Mouse (Mus musculus) limb, embryonic 11.5 days (tissue): Measurements from ENCODE around the gene Cacnb4. TPM values are rescaled to one million over a fixed set of nuclear protein-coding genes. Genes with fewer than 3 reads are reported as not detected.
A peak's percentile ranks its signal among the peaks of the same experiment; 100 is the strongest.

Source experiments
- ATAC-seq: fragments of 200-750 bp; cut with Nextera tagmentation; 2 replicates; pipeline ENCODE4 v1.8.0; 2017; ENCODE audit warnings: low read depth; ENCODE audit not compliant: insufficient number of reproducible peaks, low FRiP score, low TSS enrichment
- DNase-seq: peaks from one replicate; pipeline ENCODE4 v3.0.0-alpha.2; 2015; ENCODE audit warnings: low spot score
- H3K27ac ChIP-seq: fragments of 300-500 bp; sonication (generic); replicated peaks from 2 replicates; pipeline ENCODE4 v1.5.1; 2014; ENCODE audit warnings: low read depth, mild to moderate bottlenecking, low read length
- H3K27me3 ChIP-seq: fragments of 300-500 bp; sonication (generic); 2 replicates; pipeline ENCODE4 v1.6.1; 2014; ENCODE audit warnings: mild to moderate bottlenecking, low read length, mixed read lengths; ENCODE audit not compliant: control insufficient read depth, insufficient read depth
- H3K36me3 ChIP-seq: fragments of 300-500 bp; sonication (generic); 2 replicates; pipeline ENCODE4 v1.6.1; 2014; ENCODE audit warnings: mild to moderate bottlenecking, low read length, moderate library complexity, mixed read lengths; ENCODE audit not compliant: control insufficient read depth, insufficient read depth
- H3K4me1 ChIP-seq: fragments of 300-500 bp; sonication (generic); 2 replicates; pipeline ENCODE4 v1.6.1; 2014; ENCODE audit warnings: low read length, mixed read lengths; ENCODE audit not compliant: control insufficient read depth, insufficient read depth
- H3K4me2 ChIP-seq: fragments of 300-500 bp; sonication (generic); 2 replicates; pipeline ENCODE4 v1.6.1; 2014; ENCODE audit warnings: low read depth, mild to moderate bottlenecking, moderate library complexity; ENCODE audit not compliant: severe bottlenecking
- H3K4me3 ChIP-seq: fragments of 300-500 bp; sonication (generic); 2 replicates; pipeline ENCODE4 v1.5.1; 2014; ENCODE audit warnings: low read depth, low read length
- H3K9ac ChIP-seq: fragments of 300-500 bp; sonication (generic); 2 replicates; pipeline ENCODE4 v1.6.1; 2014; ENCODE audit warnings: mild to moderate bottlenecking, low read length
- H3K9me3 ChIP-seq: fragments of 300-500 bp; sonication (generic); 2 replicates; pipeline ENCODE4 v1.6.1; 2016; ENCODE audit warnings: low read length; ENCODE audit not compliant: control insufficient read depth
- WGBS: fragments of 180-500 bp; shearing (Covaris S2); extraction: QIAGEN DNeasy Blood & Tissue Kit; methylation state at CpG from one replicate; pipeline ENCODE4 v1.1.7; 2014; 5-methylcytosine and 5-hydroxymethylcytosine counted together
- polyA plus RNA-seq: library from polyadenylated mRNA; unstranded; fragments of >200 nt; fragmentation: Nextera tagmentation; extraction: Ambion mirVana; gene quantifications from 2 replicates; pipeline ENCODE4 v1.2.1, GENCODE M21; 2014

The Cacnb4 gene
- polyA plus RNA-seq, 1 experiment from 2014 or later, result 0.52 TPM

DNA sequence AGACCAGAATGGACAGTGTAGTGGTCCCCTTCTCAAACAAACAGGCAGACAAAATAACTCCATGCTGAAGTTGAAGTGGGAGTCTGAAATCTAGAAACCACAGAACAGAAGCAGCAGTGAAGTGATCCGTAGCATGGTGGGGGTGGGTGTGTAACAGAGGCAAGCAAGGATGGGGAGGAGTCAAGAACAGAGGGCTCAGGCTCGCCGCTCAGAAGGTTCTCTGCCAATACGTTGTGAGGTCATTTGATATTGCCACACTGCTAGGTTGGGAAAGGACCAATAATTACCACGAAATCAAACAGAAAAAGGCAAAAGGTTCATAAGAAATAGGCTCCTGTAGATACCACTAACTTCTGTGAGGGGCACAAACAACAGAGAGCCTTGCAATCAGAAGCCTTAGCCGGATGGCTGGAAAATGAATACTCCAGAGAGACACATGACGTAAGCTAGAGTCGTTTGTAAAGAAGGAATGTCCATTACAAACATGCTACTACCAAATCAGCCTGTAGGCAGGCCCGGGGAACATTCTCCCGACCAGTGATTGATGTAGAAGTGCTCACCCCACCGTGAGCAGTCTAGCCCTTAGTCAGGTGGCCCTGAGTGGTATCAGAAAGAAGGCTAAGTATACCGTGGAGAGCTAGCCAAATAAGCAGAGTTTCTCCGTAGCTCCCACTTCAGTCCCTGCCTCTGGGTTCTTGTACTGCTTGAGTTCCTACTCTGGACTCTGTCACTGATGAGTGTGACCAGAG lies 199.7 kb downstream of the Cacnb4 start:
- ATAC-seq, result no peak
- Histone ChIP-seq H3K4me2 (no peak overlapping the region), H3K27ac (no peak overlapping the region), H3K4me1 (no peaks in the 10 kb centered on the region), H3K9me3 (no peaks in the 10 kb centered on the region), H3K36me3 (no peaks in the 10 kb centered on the region), H3K4me3 (no peak overlapping the region), H3K9ac (no peak overlapping the region), H3K27me3 (no peaks in the 10 kb centered on the region)
- no peak for DNase-seq
- 73% methylated on average over 13 of the region's 13 CpGs for WGBS

DNA sequence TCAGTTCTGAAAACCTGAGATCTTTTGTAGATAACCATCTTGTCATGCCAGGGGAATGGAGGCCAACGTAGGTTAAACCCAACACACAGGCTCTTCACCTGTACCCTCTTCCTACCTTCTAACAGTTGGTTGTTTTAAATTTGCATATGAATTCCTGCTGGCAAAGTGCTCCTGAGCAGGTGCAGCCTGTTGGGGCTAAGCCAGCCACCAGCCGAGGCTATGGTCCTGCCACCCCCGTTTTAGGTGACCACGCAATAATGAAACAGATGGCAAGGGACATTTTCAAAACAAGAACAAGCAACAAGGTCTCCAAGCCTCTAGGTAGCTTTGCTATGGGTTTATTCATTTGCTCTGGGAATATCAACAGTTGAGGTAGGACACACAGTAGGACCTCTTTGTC lies 200.8 kb downstream of the Cacnb4 start:
- no peaks in the 10 kb centered on the region for H3K36me3 ChIP-seq
- 94% methylated on average over 4 of the region's 4 CpGs for WGBS
- DNase-seq (no peak), ATAC-seq (no peak)
- H3K27ac ChIP-seq, result no peak overlapping the region
- H3K4me1 ChIP-seq, result no peaks in the 10 kb centered on the region
- no peaks in the 10 kb centered on the region for H3K9me3 ChIP-seq
- no peaks in the 10 kb centered on the region for H3K27me3 ChIP-seq
- H3K9ac ChIP-seq, result no peak overlapping the region
- H3K4me2 ChIP-seq, result no peak overlapping the region
- H3K4me3 ChIP-seq, result no peak overlapping the region

DNA sequence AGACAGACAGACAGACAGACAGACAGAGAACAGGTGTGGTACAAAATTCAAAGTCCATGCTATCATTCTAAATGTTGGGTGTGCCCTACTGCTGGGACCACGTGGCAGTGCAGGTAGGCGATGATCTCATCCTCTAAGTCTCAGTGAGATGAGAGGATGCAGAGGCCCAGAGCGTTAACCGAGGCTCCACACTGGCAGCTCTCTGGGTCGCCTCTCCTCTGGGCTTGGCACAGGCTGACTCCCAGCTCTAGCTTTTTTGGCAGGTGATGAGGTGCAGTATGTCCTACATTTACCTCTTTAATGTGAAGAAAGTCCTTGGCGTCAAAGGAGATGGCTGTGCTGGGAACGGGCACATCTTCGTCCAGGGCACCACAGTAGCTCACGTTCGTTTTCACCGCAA lies 202.1 kb downstream of the Cacnb4 start:
- H3K4me1 ChIP-seq, result no peaks in the 10 kb centered on the region
- no peak overlapping the region for H3K4me2 ChIP-seq
- no peak overlapping the region for H3K4me3 ChIP-seq
- no peaks in the 10 kb centered on the region for H3K27me3 ChIP-seq
- WGBS, result 92% methylated on average over 11 of the region's 11 CpGs
- DNase-seq (no peak), ATAC-seq (no peak)
- no peaks in the 10 kb centered on the region for H3K9me3 ChIP-seq
- no peak overlapping the region for H3K9ac ChIP-seq
- H3K27ac ChIP-seq, result no peak overlapping the region
- H3K36me3 ChIP-seq, result no peaks in the 10 kb centered on the region

DNA sequence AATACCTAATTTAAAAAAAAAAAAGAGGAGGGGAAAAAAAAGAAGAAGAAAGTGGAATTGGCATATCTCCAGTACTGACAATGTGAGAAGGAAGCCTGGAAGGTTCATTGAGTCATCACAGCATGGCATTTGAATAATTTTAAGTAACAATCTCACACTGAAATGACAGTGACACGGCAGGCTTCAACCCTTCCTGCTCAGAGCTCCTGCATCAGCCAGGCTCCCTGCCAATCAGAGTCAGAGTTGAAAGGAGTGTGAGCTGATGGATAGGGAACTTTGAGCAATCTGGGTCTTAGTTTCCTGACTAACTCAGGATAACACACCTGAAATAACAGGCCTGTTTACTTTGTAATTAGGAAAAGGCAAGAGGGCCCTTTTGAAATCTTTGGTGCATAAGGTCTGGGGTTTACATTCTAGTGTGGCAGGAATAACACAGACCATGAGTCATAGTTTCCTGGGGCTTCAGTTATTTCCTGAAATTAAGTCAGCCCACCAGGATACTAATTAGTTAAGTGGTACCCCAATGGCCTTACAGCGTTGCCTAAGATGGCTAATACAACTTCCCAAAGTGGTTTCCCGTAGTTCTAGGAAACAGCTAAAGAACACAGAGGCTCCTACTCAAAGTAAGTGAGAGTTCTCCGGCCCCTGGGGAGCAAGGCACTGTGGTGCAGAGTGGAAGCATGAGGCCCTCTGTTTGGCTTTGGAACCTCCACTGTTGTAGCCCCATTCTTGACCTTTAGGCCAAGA lies 204.9 kb downstream of the Cacnb4 start:
- H3K27me3 ChIP-seq, result no peaks in the 10 kb centered on the region
- WGBS, result 17% methylated on average over 4 of the region's 4 CpGs
- peak; percentile 65; the same call in 1 of the 2 replicates for ATAC-seq

DNA sequence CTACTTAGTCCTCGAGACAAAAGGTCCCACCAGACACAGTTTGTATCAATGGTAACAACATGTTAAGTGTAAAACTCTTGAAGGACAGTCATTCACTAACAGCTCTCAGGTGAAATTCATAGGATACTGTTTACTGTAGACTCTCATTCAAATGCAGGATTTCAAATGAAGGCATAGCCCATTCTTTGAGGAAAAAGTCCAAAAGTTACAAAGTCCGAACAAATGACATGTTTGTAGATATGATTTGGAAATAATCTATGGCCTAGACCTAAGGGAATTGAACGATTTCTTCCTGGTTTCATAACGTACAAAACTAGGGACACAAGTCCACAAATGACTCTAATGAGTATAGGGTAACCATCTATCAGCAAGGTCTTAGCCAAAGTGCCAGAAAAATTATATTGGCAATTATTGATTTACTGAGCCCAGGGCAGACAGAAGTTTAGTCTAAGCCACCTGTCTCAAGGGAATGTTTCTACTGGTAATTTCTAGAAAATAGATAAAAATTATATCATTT lies 206.5 kb downstream of the Cacnb4 start:
- no peaks in the 10 kb centered on the region for H3K9me3 ChIP-seq
- no peak for ATAC-seq
- no peaks in the 10 kb centered on the region for H3K4me1 ChIP-seq
- no peaks in the 10 kb centered on the region for H3K27me3 ChIP-seq
- H3K4me2 ChIP-seq, result no peak overlapping the region
- WGBS, result 87% methylated on average over 4 of the region's 4 CpGs
- H3K4me3 ChIP-seq, result no peak overlapping the region
- no peak for DNase-seq
- no peak overlapping the region for H3K9ac ChIP-seq
- no peaks in the 10 kb centered on the region for H3K36me3 ChIP-seq
- no peak overlapping the region for H3K27ac ChIP-seq

More for the DNA sequence above, 204.9 kb downstream of the Cacnb4 start:
- peak; percentile 37 for DNase-seq
- Histone ChIP-seq H3K4me1 (no peaks in the 10 kb centered on the region), H3K4me2 (no peak overlapping the region), H3K27ac (no peak overlapping the region), H3K36me3 (no peaks in the 10 kb centered on the region), H3K4me3 (no peak overlapping the region), H3K9me3 (no peaks in the 10 kb centered on the region), H3K9ac (no peak overlapping the region)

DNA sequence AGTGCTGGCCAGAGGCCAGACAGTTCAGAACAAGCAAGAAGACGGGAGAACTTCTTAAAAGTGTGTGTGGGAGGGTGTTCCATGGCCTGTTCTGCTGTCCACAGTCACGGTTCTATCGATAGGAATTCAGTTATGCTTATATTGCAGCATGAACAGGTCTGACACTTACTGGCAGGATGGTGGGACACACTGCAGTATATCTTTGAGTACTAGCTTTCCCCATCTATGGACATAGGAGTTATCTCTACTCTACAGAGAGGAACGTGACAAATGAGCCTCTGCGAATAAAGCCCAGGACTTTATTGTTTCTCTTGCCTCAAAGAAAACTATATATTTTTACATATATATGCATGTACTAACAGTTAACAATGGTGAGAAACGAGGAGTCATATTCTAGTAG lies 209.0 kb downstream of the Cacnb4 start:
- Histone ChIP-seq H3K27me3 (no peaks in the 10 kb centered on the region), H3K27ac (no peak overlapping the region), H3K4me2 (no peak overlapping the region), H3K4me3 (no peak overlapping the region), H3K36me3 (no peaks in the 10 kb centered on the region), H3K9ac (no peak overlapping the region), H3K9me3 (no peaks in the 10 kb centered on the region), H3K4me1 (no peaks in the 10 kb centered on the region)
- 87% methylated on average over 6 of the region's 6 CpGs for WGBS
- ATAC-seq (no peak), DNase-seq (no peak)

DNA sequence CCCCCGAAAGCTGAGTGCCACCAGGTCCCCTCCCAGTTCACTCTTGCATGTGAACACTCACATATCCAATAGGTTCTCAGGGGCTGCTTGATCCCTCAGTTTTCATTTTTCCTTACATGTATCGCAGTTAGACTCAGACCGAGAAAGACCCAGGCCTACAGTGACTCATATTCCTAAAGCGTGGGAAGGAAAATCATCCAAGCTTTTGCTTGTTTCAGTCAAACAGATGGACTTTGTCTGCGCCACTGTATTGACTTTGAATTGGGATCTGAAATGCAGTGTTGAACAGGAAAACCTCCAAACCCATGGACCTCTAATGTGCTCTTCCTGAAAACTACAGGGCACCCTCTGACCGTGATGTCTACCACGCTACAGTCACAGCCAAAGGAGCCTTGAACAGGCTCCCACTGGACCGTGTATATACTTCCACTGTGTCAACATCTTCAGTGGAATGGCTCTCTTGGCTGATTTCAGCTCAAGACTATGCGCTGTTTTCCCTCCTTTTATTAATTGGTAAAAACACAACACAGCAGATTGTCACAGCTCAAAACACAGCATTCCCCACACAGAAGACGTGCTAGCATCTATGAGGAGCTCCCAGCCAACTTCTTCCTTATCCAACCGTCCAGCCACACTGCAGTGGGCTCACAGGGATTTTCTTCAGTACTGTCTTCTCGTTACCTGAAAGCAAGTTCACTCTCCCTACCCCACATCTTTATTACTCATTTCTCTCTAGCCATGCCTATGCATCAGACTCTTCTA lies 215.2 kb downstream of the Cacnb4 start:
- ATAC-seq, result no peak
- H3K27ac ChIP-seq, result no peak overlapping the region
- H3K9ac ChIP-seq, result no peak overlapping the region
- H3K4me1 ChIP-seq, result no peaks in the 10 kb centered on the region
- no peak for DNase-seq
- H3K9me3 ChIP-seq, result no peaks in the 10 kb centered on the region
- 92% methylated on average over 12 of the region's 12 CpGs for WGBS
- no peaks in the 10 kb centered on the region for H3K36me3 ChIP-seq
- H3K4me2 ChIP-seq, result no peak overlapping the region
- H3K4me3 ChIP-seq, result no peak overlapping the region
- H3K27me3 ChIP-seq, result no peaks in the 10 kb centered on the region
